Mouse (Mus musculus) limb, embryonic 13.5 days (tissue): ENCODE data around the gene Chodl. TPM values are rescaled to one million over a fixed set of nuclear protein-coding genes. Genes with fewer than 3 reads are reported as not detected.

Experiments used
- ATAC-seq: fragments of 200-750 bp; cut with Nextera tagmentation; 2 replicates; pipeline ENCODE4 v1.8.0; 2017; ENCODE audit warnings: low read depth, moderate number of reproducible peaks, moderate TSS enrichment; ENCODE audit not compliant: low FRiP score
- H3K27ac ChIP-seq: fragments of 300-500 bp; sonication (generic); 2 replicates; pipeline ENCODE4 v1.5.1; 2015; ENCODE audit warnings: inconsistent platforms, mild to moderate bottlenecking, moderate library complexity
- H3K27me3 ChIP-seq: fragments of 300-500 bp; sonication (generic); 2 replicates; pipeline ENCODE4 v1.6.1; 2015; ENCODE audit warnings: mild to moderate bottlenecking, inconsistent platforms
- H3K36me3 ChIP-seq: fragments of 300-500 bp; sonication (generic); 2 replicates; pipeline ENCODE4 v1.6.1; 2015; ENCODE audit warnings: inconsistent platforms, mild to moderate bottlenecking, moderate library complexity
- H3K4me1 ChIP-seq: fragments of 300-500 bp; sonication (generic); 2 replicates; pipeline ENCODE4 v1.6.1; 2015; ENCODE audit warnings: inconsistent platforms
- H3K4me2 ChIP-seq: fragments of 300-500 bp; sonication (generic); replicated peaks from 2 replicates; pipeline ENCODE4 v1.6.1; 2015; ENCODE audit warnings: inconsistent platforms, mild to moderate bottlenecking, moderate library complexity
- H3K4me3 ChIP-seq: fragments of 300-500 bp; sonication (generic); 2 replicates; pipeline ENCODE4 v1.5.1; 2015; ENCODE audit warnings: moderate library complexity, mild to moderate bottlenecking, inconsistent platforms
- H3K9ac ChIP-seq: fragments of 300-500 bp; sonication (generic); 2 replicates; pipeline ENCODE4 v1.6.1; 2015; ENCODE audit warnings: mild to moderate bottlenecking, inconsistent platforms
- H3K9me3 ChIP-seq: fragments of 300-500 bp; sonication (generic); 2 replicates; pipeline ENCODE4 v1.6.1; 2016; ENCODE audit warnings: inconsistent platforms
- WGBS: fragments of 180-500 bp; shearing (Covaris S2); methylation state at CpG from one replicate; pipeline ENCODE4 v1.1.7; 2015; 5-methylcytosine and 5-hydroxymethylcytosine counted together
- polyA plus RNA-seq: library from polyadenylated mRNA; unstranded; fragments of >200 nt; fragmentation: Nextera tagmentation; extraction: Ambion mirVana; gene quantifications from 2 replicates; pipeline ENCODE4 v1.2.1, GENCODE M21; 2015

Gene Chodl
- polyA plus RNA-seq = 86.4 and 89.5 TPM in 2 replicates

- Histone ChIP-seq H3K4me2 (peak within 1 kb of the TSS; percentile 95), H3K4me1 (peaks cover 7% of the 10 kb centered on the region; the same call in 1 of the 2 replicates), H3K9ac (peak within 1 kb of the TSS; percentile 68), H3K4me3 (peak within 1 kb of the TSS; percentile 54), H3K36me3 (no peaks in the 10 kb centered on the region), H3K27ac (no peak within 1 kb of the TSS), H3K27me3 (peaks cover 13% of the 10 kb centered on the region), H3K9me3 (no peaks in the 10 kb centered on the region)
- ATAC-seq = peak; percentile 78
- 11% methylated on average over 19 of the region's 19 CpGs for WGBS
Measured at GRCm38 (mm10) chr16:78930382-78931286, at the start of gene Chodl. Gene Chodl (plus strand): TSS chr16:78930948.

- Histone ChIP-seq H3K4me2 (no peak overlapping the region), H3K9ac (no peak overlapping the region), H3K4me1 (no peaks in the 10 kb centered on the region), H3K36me3 (no peaks in the 10 kb centered on the region), H3K27ac (no peak overlapping the region), H3K4me3 (no peak overlapping the region), H3K9me3 (no peaks in the 10 kb centered on the region), H3K27me3 (no peaks in the 10 kb centered on the region)
- no peak for ATAC-seq
- WGBS = 75% methylated on average over 5 of the region's 5 CpGs
Measured at GRCm38 (mm10) chr16:78922644-78923043, 8.1 kb upstream of the Chodl start.

DNA sequence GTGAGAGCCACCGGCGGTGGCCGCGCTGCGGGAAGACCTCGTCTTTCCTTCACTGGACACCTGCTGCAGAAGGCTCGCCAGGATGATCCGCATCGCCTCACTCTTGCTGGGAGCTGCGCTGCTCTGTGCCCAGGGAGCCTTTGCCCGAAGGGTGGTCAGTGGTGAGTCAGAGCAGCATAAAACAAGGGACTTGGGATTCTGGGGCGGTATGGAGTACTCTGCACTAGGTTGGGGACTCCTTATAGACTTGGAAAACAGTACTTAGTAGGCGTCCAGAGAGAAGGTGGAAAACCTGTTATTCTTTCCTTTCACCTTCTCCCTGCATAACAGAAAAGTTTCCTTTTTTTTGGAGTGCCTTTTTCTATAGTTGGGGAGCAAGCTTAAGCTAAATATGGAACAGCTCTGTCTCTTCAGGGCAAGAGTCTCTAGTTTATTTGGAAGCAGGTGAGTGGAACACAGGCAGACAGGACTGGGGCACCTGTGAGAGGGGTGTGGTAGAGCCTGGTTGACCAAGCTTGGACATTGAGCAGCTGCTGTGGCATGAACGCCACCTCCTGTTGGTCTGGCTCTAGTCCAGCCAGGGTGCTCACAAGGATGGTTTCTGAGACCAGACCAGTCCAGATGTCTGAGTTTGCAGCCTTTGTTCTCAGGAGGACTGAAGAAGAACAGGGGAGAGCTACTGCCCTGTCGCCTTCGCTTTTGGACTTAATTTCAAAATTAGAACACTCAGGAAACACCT is 708 bp downstream of the Chodl start:
- 11% methylated on average over 16 of the region's 16 CpGs for WGBS
- Histone ChIP-seq H3K27me3 (peaks cover 13% of the 10 kb centered on the region), H3K4me1 (peaks cover 7% of the 10 kb centered on the region; the same call in 1 of the 2 replicates), H3K9ac (peak overlapping the region; percentile 68), H3K4me3 (peak overlapping the region; percentile 54), H3K9me3 (no peaks in the 10 kb centered on the region), H3K4me2 (peak overlapping the region; percentile 95), H3K27ac (no peak overlapping the region), H3K36me3 (no peaks in the 10 kb centered on the region)
- peak; percentile 26; the same call in 1 of the 2 replicates for ATAC-seq

GRCm38 (mm10) chr16:78934298-78934697 is 3.5 kb downstream of the Chodl start:
- H3K27ac ChIP-seq = no peak overlapping the region
- WGBS = 94% methylated on average over 2 of the region's 2 CpGs
- H3K4me2 ChIP-seq = no peak overlapping the region
- peaks cover 7% of the 10 kb centered on the region; the same call in 1 of the 2 replicates for H3K4me1 ChIP-seq
- H3K27me3 ChIP-seq = peaks cover 13% of the 10 kb centered on the region
- no peaks in the 10 kb centered on the region for H3K36me3 ChIP-seq
- no peak overlapping the region for H3K9ac ChIP-seq
- no peaks in the 10 kb centered on the region for H3K9me3 ChIP-seq
- no peak for ATAC-seq
- no peak overlapping the region for H3K4me3 ChIP-seq

DNA sequence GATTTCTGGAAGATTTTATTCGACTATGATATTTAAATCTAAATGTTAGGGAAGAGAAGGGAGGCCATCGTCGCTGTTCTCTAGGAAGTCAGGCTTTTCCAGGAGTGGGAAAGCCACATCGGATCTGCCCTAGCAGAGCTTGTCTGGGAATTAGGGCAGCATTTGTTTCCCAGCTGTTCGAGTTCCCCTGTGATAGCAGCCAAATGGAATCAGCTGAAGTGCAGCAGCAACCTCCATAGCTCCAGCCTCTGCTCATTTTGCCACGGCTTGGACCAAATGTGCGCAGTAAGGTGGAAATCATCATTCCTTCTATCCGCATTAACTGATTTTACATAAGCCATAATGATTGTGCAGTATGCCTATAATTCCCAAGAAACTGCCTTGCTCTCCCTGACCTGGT is 7.0 kb downstream of the Chodl start:
- Histone ChIP-seq H3K36me3 (no peaks in the 10 kb centered on the region), H3K4me1 (no peaks in the 10 kb centered on the region), H3K9me3 (peaks cover 5% of the 10 kb centered on the region; the same call in 1 of the 2 replicates), H3K9ac (no peak overlapping the region), H3K27me3 (no peaks in the 10 kb centered on the region), H3K4me3 (no peak overlapping the region), H3K4me2 (no peak overlapping the region), H3K27ac (no peak overlapping the region)
- no peak for ATAC-seq
- 58% methylated on average over 8 of the region's 8 CpGs for WGBS

DNA sequence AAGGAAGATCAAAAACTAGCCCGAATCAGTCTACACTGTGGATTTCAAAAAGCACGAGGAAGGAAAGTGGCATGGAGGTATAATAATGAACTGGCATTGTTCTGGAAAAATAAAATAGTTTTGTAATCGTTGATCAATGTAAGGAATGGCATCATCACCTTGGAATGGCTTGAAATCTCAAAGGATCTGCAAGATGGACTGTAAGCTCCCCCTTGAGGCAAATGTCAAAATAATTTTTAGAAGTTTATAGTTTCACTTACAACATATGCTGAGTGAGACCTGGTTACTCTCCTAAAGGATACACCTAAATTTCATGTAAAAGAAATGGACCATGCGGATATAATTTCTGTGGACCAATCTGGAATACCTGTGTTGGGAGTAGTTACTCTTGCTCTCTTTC is 19.6 kb downstream of the Chodl start:
- Histone ChIP-seq H3K9me3 (no peaks in the 10 kb centered on the region), H3K4me2 (no peak overlapping the region), H3K36me3 (no peaks in the 10 kb centered on the region), H3K27me3 (no peaks in the 10 kb centered on the region), H3K9ac (no peak overlapping the region), H3K4me3 (no peak overlapping the region), H3K4me1 (no peaks in the 10 kb centered on the region), H3K27ac (no peak overlapping the region)
- WGBS = 73% methylated on average over 4 of the region's 4 CpGs
- no peak for ATAC-seq

DNA sequence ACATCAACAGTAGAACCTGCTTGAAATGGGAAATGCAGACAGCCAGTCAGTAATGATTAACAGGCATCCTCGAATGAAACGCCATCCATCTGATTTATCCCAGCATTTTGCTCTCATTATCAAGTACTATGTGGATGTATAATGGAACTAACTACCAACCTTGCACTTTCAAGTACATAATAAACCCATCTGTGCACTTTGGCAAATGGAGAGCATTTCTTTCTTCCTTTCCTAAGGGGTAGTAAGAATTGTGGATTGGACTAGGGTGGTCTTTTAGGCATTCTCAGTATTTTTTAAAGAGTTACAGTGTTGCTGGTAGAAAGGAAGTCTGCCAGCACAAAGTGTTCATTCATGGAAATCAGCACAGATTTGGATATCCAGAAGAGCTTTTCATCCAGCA is 26.7 kb downstream of the Chodl start:
- Histone ChIP-seq H3K4me1 (no peaks in the 10 kb centered on the region), H3K27me3 (no peaks in the 10 kb centered on the region), H3K27ac (no peak overlapping the region), H3K4me2 (no peak overlapping the region), H3K36me3 (no peaks in the 10 kb centered on the region), H3K4me3 (no peak overlapping the region), H3K9ac (no peak overlapping the region), H3K9me3 (no peaks in the 10 kb centered on the region)
- WGBS = 58% methylated on average over 2 of the region's 2 CpGs
- ATAC-seq = no peak

DNA sequence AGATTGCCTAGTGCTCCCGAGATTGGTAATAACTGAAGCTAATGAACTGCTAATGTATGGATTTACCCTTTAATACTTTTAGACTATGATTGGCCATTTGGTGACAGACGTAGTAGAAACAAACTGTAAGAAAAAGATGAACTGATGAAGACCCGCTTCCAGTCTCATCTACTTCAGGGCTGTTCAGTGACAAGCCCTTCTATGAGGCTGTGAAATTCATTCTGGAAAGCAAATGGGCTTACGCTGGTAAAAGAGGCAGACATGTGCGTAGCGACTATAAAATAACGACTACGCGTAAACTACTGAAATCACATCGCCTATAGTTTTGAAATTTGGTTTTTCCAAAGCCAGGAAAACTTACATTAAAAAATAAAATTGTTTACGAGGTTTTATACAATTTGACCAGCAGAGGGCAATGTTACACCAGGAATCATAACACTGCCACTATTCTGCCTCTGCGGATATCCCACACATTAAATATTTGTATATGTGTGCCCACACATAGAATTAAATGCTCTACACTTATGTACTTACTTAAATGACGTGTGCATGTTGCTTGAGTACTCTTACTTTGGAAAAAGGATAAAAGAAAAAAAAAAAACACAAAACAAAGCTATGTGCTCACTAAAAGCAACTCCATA is 38.5 kb downstream of the Chodl start:
- H3K27ac ChIP-seq = no peak overlapping the region
- H3K9me3 ChIP-seq = no peaks in the 10 kb centered on the region
- H3K4me2 ChIP-seq = no peak overlapping the region
- no peak overlapping the region for H3K4me3 ChIP-seq
- no peak for ATAC-seq
- H3K27me3 ChIP-seq = no peaks in the 10 kb centered on the region
- no peak overlapping the region for H3K9ac ChIP-seq
- WGBS = 32% methylated on average over 13 of the region's 13 CpGs
- H3K4me1 ChIP-seq = no peaks in the 10 kb centered on the region
- H3K36me3 ChIP-seq = no peaks in the 10 kb centered on the region

DNA sequence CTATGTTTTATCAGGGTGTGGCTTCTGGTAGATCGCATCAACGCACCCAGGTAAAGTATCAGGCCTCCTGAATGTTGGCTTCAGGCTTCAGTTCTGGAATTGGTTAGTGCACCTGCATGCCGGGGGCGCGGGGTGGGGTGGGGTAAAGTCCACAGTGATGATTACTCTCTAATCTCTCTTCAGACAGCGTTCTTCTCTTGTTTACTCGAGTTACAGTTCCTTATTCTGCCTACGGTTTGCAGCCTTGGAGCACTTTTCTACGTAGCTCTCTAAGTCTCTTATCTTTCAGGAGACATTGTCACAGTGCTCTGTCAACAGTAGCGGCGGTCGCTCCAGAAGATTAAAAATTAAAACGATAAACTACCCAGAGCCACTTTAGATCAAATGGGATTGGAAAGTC is 43.4 kb downstream of the Chodl start:
- no peak for ATAC-seq
- Histone ChIP-seq H3K27ac (no peak overlapping the region), H3K9ac (no peak overlapping the region), H3K27me3 (no peaks in the 10 kb centered on the region), H3K4me1 (no peaks in the 10 kb centered on the region), H3K9me3 (no peaks in the 10 kb centered on the region), H3K36me3 (no peaks in the 10 kb centered on the region), H3K4me2 (no peak overlapping the region), H3K4me3 (no peak overlapping the region)
- WGBS = 87% methylated on average over 13 of the region's 13 CpGs

GRCm38 (mm10) chr16:78976384-78976783 is 45.6 kb downstream of the Chodl start:
- no peak overlapping the region for H3K27ac ChIP-seq
- no peak for ATAC-seq
- no peaks in the 10 kb centered on the region for H3K36me3 ChIP-seq
- no peaks in the 10 kb centered on the region for H3K9me3 ChIP-seq
- 75% methylated on average over 8 of the region's 8 CpGs for WGBS
- no peaks in the 10 kb centered on the region for H3K27me3 ChIP-seq
- no peaks in the 10 kb centered on the region for H3K4me1 ChIP-seq
- H3K4me2 ChIP-seq = no peak overlapping the region
- no peak overlapping the region for H3K9ac ChIP-seq
- H3K4me3 ChIP-seq = no peak overlapping the region
